Mouse (Mus musculus) heart, postnatal 0 days (tissue): ENCODE measurements around the gene Isyna1.

Source experiments
- CTCF ChIP-seq: IDR thresholded peaks from 2 replicates; pipeline ENCODE4 v1.5.1; 2016; ENCODE audit warnings: antibody characterized with exemption, control low read depth, low read depth
- EP300 ChIP-seq: IDR thresholded peaks from 2 replicates; pipeline ENCODE4 v1.6.1; 2016; ENCODE audit warnings: antibody characterized with exemption, low read depth

- TF ChIP-seq CTCF (no peak), EP300 (no peak)
These were observed 22.5 kb downstream of the Isyna1 start for GRCm38 (mm10) chr8:70616645-70617044.
